Mouse (Mus musculus) intestine, embryonic 15.5 days (tissue): ENCODE results near the gene Mbtd1. TPM values are rescaled to one million over a fixed set of nuclear protein-coding genes. Genes with fewer than 3 reads are reported as not detected.

Experiments used
- ATAC-seq: fragments of 200-750 bp; cut with Nextera tagmentation; 2 replicates; pipeline ENCODE4 v1.8.0; 2017; ENCODE audit warnings: moderate TSS enrichment, moderate library complexity
- H3K27ac ChIP-seq: fragments of 300-500 bp; sonication (generic); 2 replicates; pipeline ENCODE4 v1.5.1; 2015; ENCODE audit warnings: mild to moderate bottlenecking, inconsistent platforms
- H3K27me3 ChIP-seq: fragments of 300-500 bp; sonication (generic); replicated peaks from 2 replicates; pipeline ENCODE4 v1.6.1; 2015; ENCODE audit warnings: inconsistent platforms
- H3K36me3 ChIP-seq: fragments of 300-500 bp; sonication (generic); 2 replicates; pipeline ENCODE4 v1.6.1; 2015; ENCODE audit warnings: inconsistent platforms
- H3K4me1 ChIP-seq: fragments of 300-500 bp; sonication (generic); replicated peaks from 2 replicates; pipeline ENCODE4 v1.6.1; 2015; ENCODE audit warnings: inconsistent platforms
- H3K4me2 ChIP-seq: fragments of 300-500 bp; sonication (generic); replicated peaks from 2 replicates; pipeline ENCODE4 v1.6.1; 2015; ENCODE audit warnings: mild to moderate bottlenecking, inconsistent platforms
- H3K4me3 ChIP-seq: fragments of 300-500 bp; sonication (generic); replicated peaks from 2 replicates; pipeline ENCODE4 v1.5.1; 2015; ENCODE audit warnings: inconsistent platforms
- H3K9ac ChIP-seq: fragments of 300-500 bp; sonication (generic); 2 replicates; pipeline ENCODE4 v1.6.1; 2015; ENCODE audit warnings: inconsistent platforms
- H3K9me3 ChIP-seq: fragments of 300-500 bp; sonication (generic); 2 replicates; pipeline ENCODE4 v1.6.1; 2016; ENCODE audit warnings: inconsistent platforms
- WGBS: fragments of 180-500 bp; shearing (Covaris S2); methylation state at CpG from one replicate; pipeline ENCODE4 v1.1.7; 2015; 5-methylcytosine and 5-hydroxymethylcytosine counted together
- polyA plus RNA-seq: library from polyadenylated mRNA; unstranded; fragments of >200 nt; fragmentation: Nextera tagmentation; extraction: Ambion mirVana; gene quantifications from 2 replicates; pipeline ENCODE4 v1.2.1, GENCODE M21; 2015

The Mbtd1 gene
- polyA plus RNA-seq, 1 experiment from 2014 or later, result 24.2 TPM

DNA sequence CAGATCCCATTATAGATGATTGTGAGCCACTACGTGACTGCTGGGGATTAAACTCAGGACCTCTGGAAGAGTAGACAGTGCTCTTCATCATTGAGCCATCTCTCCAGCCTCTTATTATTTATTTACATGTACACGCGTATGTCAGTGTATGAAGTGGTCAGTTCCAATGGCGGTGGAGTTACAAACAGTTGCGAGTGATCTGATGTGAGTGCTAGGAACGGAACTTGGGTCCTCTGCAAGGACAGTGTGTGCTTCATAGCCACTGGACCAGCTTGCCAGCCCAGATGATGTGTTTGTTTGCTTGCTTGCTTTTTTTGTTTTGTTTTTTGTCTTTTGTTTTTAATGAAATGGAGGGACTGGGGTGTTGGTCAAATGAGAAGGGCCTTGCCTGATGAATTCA lies 83.5 kb downstream of the Mbtd1 start:
- Histone ChIP-seq H3K27me3 (no peaks in the 10 kb centered on the region), H3K4me3 (no peak overlapping the region), H3K9me3 (no peaks in the 10 kb centered on the region), H3K4me2 (peak overlapping the region; percentile 50; the same call in 1 of the 2 replicates), H3K4me1 (0 out of 2 replicates have a peak, but pooled peaks cover 4% of the 10 kb centered on the region), H3K27ac (no peak overlapping the region), H3K36me3 (0 out of 2 replicates have a peak, but pooled peaks cover 2% of the 10 kb centered on the region), H3K9ac (no peak overlapping the region)
- 91% methylated on average over 6 of the region's 6 CpGs for WGBS
- ATAC-seq, result no peak

DNA sequence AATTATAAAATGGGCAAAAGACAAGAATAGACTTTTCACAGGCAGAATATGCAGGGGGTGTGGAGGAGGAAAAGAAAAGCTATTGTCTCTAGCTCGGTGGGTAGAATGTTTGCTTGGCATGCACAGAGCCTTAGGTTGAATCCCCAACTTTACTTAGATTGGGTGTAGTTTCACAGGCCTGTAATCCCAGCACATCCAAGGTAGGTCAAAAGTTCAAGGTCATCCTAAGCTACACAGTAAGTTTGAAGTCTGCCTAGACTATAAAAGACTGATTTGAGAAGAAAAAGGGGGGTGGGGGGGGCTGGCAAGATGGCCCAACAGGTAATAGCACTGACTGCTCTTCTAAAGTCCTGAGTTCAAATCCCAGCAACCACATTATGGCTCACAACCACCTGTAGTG lies 84.1 kb downstream of the Mbtd1 start:
- Histone ChIP-seq H3K4me3 (no peak overlapping the region), H3K4me1 (0 out of 2 replicates have a peak, but pooled peaks cover 4% of the 10 kb centered on the region), H3K36me3 (0 out of 2 replicates have a peak, but pooled peaks cover 2% of the 10 kb centered on the region), H3K9ac (no peak overlapping the region), H3K9me3 (no peaks in the 10 kb centered on the region), H3K27me3 (no peaks in the 10 kb centered on the region), H3K27ac (no peak overlapping the region), H3K4me2 (no peak overlapping the region)
- no peak for ATAC-seq
- 61% methylated on average over 1 of the region's 1 CpGs for WGBS

GRCm38 (mm10) chr11:93972951-93973350 lies 87.3 kb downstream of the Mbtd1 start:
- ATAC-seq, result no peak

GRCm38 (mm10) chr11:93979502-93980049 lies 93.9 kb downstream of the Mbtd1 start:
- WGBS, result 32% methylated on average over 6 of the region's 6 CpGs
- Histone ChIP-seq H3K9me3 (no peaks in the 10 kb centered on the region), H3K27ac (no peak overlapping the region), H3K4me3 (no peak overlapping the region), H3K36me3 (no peaks in the 10 kb centered on the region), H3K27me3 (no peaks in the 10 kb centered on the region), H3K9ac (no peak overlapping the region), H3K4me1 (no peaks in the 10 kb centered on the region), H3K4me2 (no peak overlapping the region)
- ATAC-seq, result no peak

More at GRCm38 (mm10) chr11:93972951-93973350, 87.3 kb downstream of the Mbtd1 start:
- Histone ChIP-seq H3K4me2 (no peak overlapping the region), H3K4me1 (no peaks in the 10 kb centered on the region), H3K36me3 (no peaks in the 10 kb centered on the region), H3K27ac (no peak overlapping the region), H3K9me3 (no peaks in the 10 kb centered on the region), H3K4me3 (no peak overlapping the region), H3K9ac (no peak overlapping the region), H3K27me3 (no peaks in the 10 kb centered on the region)
- 87% methylated on average over 5 of the region's 5 CpGs for WGBS

- no peak for ATAC-seq
- 91% methylated on average over 3 of the region's 3 CpGs for whole genome bisulfite sequencing
Measured at GRCm38 (mm10) chr11:93984619-93985018, 99.0 kb downstream of the Mbtd1 start.

DNA sequence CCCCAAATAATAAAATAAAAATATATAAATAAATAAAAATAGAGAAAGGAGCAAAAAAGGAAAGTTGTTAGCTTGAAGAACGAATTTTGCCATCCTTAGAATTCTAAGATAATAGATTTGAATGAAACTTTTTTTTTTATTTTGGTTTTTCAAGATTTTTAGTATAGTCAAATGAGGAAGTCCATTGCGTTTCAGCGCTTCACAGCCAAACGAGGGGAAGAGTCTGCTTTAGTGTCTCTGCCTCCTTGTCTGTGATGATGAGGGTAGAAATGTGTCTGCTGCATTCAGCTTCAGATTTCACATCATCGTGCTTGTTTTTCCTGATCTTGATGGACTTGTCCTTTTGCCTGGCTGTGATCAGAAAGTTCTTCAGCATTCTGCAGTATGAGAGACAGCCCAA lies 99.6 kb downstream of the Mbtd1 start:
- no peaks in the 10 kb centered on the region for H3K27me3 ChIP-seq
- WGBS, result 85% methylated on average over 5 of the region's 5 CpGs
- H3K4me3 ChIP-seq, result no peak overlapping the region
- no peak overlapping the region for H3K4me2 ChIP-seq
- no peak overlapping the region for H3K27ac ChIP-seq
- H3K9ac ChIP-seq, result no peak overlapping the region
- no peaks in the 10 kb centered on the region for H3K4me1 ChIP-seq
- no peak for ATAC-seq
- no peaks in the 10 kb centered on the region for H3K36me3 ChIP-seq
- no peaks in the 10 kb centered on the region for H3K9me3 ChIP-seq

More at GRCm38 (mm10) chr11:93984619-93985018, 99.0 kb downstream of the Mbtd1 start:
- Histone ChIP-seq H3K27me3 (no peaks in the 10 kb centered on the region), H3K4me2 (no peak overlapping the region), H3K36me3 (no peaks in the 10 kb centered on the region), H3K27ac (no peak overlapping the region), H3K9me3 (no peaks in the 10 kb centered on the region), H3K9ac (no peak overlapping the region), H3K4me3 (no peak overlapping the region), H3K4me1 (no peaks in the 10 kb centered on the region)

- Histone ChIP-seq H3K9ac (no peak overlapping the region), H3K27me3 (no peaks in the 10 kb centered on the region), H3K27ac (no peak overlapping the region), H3K4me2 (no peak overlapping the region), H3K36me3 (no peaks in the 10 kb centered on the region), H3K4me3 (no peak overlapping the region), H3K9me3 (no peaks in the 10 kb centered on the region), H3K4me1 (no peaks in the 10 kb centered on the region)
- no peak for ATAC-seq
Measured at GRCm38 (mm10) chr11:93986298-93986697, 100.6 kb downstream of the Mbtd1 start.

- Histone ChIP-seq H3K4me2 (no peak overlapping the region), H3K27ac (0 out of 2 replicates have a peak overlapping the region, but pooled peaks have one; percentile 33), H3K36me3 (no peaks in the 10 kb centered on the region), H3K4me3 (no peak overlapping the region), H3K9ac (no peak overlapping the region), H3K4me1 (no peaks in the 10 kb centered on the region), H3K27me3 (no peaks in the 10 kb centered on the region), H3K9me3 (no peaks in the 10 kb centered on the region)
- no peak for ATAC-seq
- 85% methylated on average over 4 of the region's 4 CpGs for WGBS
Measured at GRCm38 (mm10) chr11:93987026-93987425, 101.4 kb downstream of the Mbtd1 start.

- no peak overlapping the region for H3K9ac ChIP-seq
- no peak overlapping the region for H3K4me2 ChIP-seq
- no peaks in the 10 kb centered on the region for H3K4me1 ChIP-seq
- peak; percentile 68 for ATAC-seq
- no peaks in the 10 kb centered on the region for H3K9me3 ChIP-seq
- peak overlapping the region; percentile 57 for H3K27ac ChIP-seq
- H3K36me3 ChIP-seq, result no peaks in the 10 kb centered on the region
- 59% methylated on average over 8 of the region's 8 CpGs for WGBS
- H3K27me3 ChIP-seq, result no peaks in the 10 kb centered on the region
- H3K4me3 ChIP-seq, result no peak overlapping the region
Measured at GRCm38 (mm10) chr11:93987625-93988327, 102.1 kb downstream of the Mbtd1 start.

DNA sequence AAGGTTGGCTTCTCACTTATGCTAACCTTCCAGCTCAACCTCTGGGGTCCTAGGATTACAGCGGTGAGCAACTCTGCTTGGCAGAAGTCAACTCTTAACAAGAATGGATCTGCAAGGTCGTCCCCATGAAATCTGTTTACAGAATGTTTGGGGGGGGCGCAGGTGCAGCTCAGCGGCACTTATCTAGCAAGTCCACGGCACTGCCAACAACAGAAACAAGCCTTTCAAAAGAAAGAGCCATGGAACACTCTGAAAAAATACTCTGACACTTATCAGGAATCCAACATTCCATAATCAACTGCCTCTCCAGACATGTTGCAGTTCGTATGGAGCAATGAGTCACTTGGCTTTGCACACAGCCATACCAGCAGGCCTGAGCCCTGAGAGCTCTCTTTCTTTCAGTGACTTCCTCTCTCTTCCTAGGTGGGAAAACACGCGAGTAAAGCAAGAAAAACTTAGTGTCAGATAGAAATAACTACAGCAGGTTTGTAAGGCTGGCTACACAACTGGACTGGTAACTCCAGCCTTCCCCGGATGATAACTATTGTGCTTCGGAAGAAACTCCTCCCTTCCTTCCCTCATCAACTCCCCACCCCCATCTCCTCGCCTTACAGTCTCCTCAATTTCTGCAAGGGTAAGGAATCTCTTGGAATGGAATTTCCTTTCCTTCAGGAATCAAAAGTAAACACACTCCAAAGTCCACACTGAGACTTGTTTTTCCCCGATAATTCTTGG lies 102.8 kb downstream of the Mbtd1 start:
- Histone ChIP-seq H3K4me1 (no peaks in the 10 kb centered on the region), H3K27ac (peak overlapping the region; percentile 57), H3K4me2 (no peak overlapping the region), H3K27me3 (no peaks in the 10 kb centered on the region), H3K9me3 (no peaks in the 10 kb centered on the region), H3K4me3 (no peak overlapping the region), H3K9ac (no peak overlapping the region), H3K36me3 (no peaks in the 10 kb centered on the region)
- ATAC-seq, result peak; percentile 39; the same call in 1 of the 2 replicates
- WGBS, result 46% methylated on average over 12 of the region's 12 CpGs

- Histone ChIP-seq H3K4me3 (peak overlapping the region; percentile 97), H3K4me2 (peak overlapping the region; percentile 89), H3K36me3 (no peaks in the 10 kb centered on the region), H3K27ac (peak overlapping the region; percentile 99), H3K4me1 (peaks cover 15% of the 10 kb centered on the region), H3K9me3 (no peaks in the 10 kb centered on the region), H3K9ac (peak overlapping the region; percentile 73; the same call in 1 of the 2 replicates), H3K27me3 (no peaks in the 10 kb centered on the region)
- WGBS, result 60% methylated on average over 5 of the region's 5 CpGs
- no peak for ATAC-seq
Measured at GRCm38 (mm10) chr11:93994531-93994930, 108.9 kb downstream of the Mbtd1 start.

GRCm38 (mm10) chr11:93995111-93995719 lies 109.6 kb downstream of the Mbtd1 start:
- Histone ChIP-seq H3K9ac (peak overlapping the region; percentile 73), H3K9me3 (no peaks in the 10 kb centered on the region), H3K27ac (peak overlapping the region; percentile 99), H3K36me3 (no peaks in the 10 kb centered on the region), H3K27me3 (no peaks in the 10 kb centered on the region), H3K4me2 (peak overlapping the region; percentile 89), H3K4me1 (peaks cover 15% of the 10 kb centered on the region), H3K4me3 (peak overlapping the region; percentile 97)
- ATAC-seq, result peak; percentile 75
- WGBS, result 1% methylated on average over 15 of the region's 15 CpGs
